In the genomic region with DNA sequence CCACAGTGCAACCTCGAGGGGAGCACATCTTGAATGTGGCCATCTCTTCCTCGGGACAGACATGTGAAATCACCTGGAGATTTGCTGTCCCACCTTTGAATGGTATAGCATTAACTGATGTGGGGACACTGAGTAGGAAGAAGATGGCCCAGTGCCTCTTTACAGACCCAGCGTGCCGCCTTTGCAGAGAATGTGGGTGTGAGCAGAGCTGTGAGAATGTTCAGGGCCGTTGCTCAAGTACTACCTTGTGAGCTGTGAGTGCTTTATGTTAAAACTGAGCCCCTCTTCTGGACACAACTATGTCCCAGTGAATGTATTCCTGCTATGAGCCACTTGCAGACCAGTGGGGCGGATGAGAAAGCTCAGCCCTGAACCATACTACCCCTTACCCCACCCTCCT, we compare ENCODE assay signal across 9 mouse cellular contexts. TPM values are rescaled to one million over a fixed set of nuclear protein-coding genes. Genes with fewer than 3 reads are reported as not detected.
DNase-seq lines count a peak whose midpoint lies in the region; ATAC-seq and TF ChIP-seq lines count a peak whose summit lies in the region.
"Had no signal": no experiment of that assay in that cellular context is flagged by ENCODE, and none has a peak within 500 bp of the region (broad histone marks: within the 10 kb centered on the region; RNA-seq: fewer than 3 reads in every experiment).

No protein-coding gene starts in this region.

- no peak for ATAC-seq in heart, embryonic 13.5 days (ENCODE audit: extremely low read depth, insufficient number of reproducible peaks, low FRiP score, low TSS enrichment)
- ATAC-seq in forebrain, embryonic 15.5 days (replicated peaks): peak; percentile 12; the same call in 1 of the 2 replicates
- ATAC-seq in neural tube, embryonic 15.5 days (ENCODE audit: low FRiP score): no peak

- DNase-seq in heart, adult 8-10 months (ENCODE audit: low spot score): no peak
- DNase-seq in layer of hippocampus, adult 2 months (ENCODE audit: low spot score in 2 of 2): no peak
- DNase-seq in layer of hippocampus, adult 8-10 months (ENCODE audit: low spot score in 2 of 2): no peak
- no peak for DNase-seq in urinary bladder, postnatal 14 days (ENCODE audit: low spot score)
- DNase-seq: cerebellum, adult 8-10 months had no signal

- no peak overlapping the region for H3K4me3 ChIP-seq in heart, embryonic 13.5 days
- no peak overlapping the region for H3K4me3 ChIP-seq in layer of hippocampus, adult 2 months
- H3K4me3 ChIP-seq in forebrain, embryonic 15.5 days: no peak overlapping the region
- no peak overlapping the region for H3K4me3 ChIP-seq in neural tube, embryonic 15.5 days (replicated peaks)
- H3K4me3 ChIP-seq: gastrocnemius, adult 2 months had no signal

- H3K9me3 ChIP-seq in heart, embryonic 13.5 days: no peaks in the 10 kb centered on the region
- no peaks in the 10 kb centered on the region for H3K9me3 ChIP-seq in forebrain, embryonic 15.5 days
- no peaks in the 10 kb centered on the region for H3K9me3 ChIP-seq in neural tube, embryonic 15.5 days (replicated peaks)

- H3K4me1 ChIP-seq in heart, embryonic 13.5 days: peaks cover 88% of the 10 kb centered on the region
- peaks cover 29% of the 10 kb centered on the region for H3K4me1 ChIP-seq in forebrain, embryonic 15.5 days
- H3K4me1 ChIP-seq in neural tube, embryonic 15.5 days: peaks cover 20% of the 10 kb centered on the region

- WGBS in heart, embryonic 13.5 days: 54% methylated on average over 6 of the region's 6 CpGs
- 60% methylated on average over 6 of the region's 6 CpGs for WGBS in forebrain, embryonic 15.5 days
- WGBS in neural tube, embryonic 15.5 days: 84% methylated on average over 6 of the region's 6 CpGs

- H3K36me3 ChIP-seq in heart, embryonic 13.5 days: peaks cover 19% of the 10 kb centered on the region; the same call in 1 of the 2 replicates
- peaks cover 6% of the 10 kb centered on the region for H3K36me3 ChIP-seq in forebrain, embryonic 15.5 days
- H3K36me3 ChIP-seq in neural tube, embryonic 15.5 days: peaks cover 56% of the 10 kb centered on the region

- peak overlapping the region; percentile 72 for H3K9ac ChIP-seq in heart, embryonic 13.5 days
- no peak overlapping the region for H3K9ac ChIP-seq in forebrain, embryonic 15.5 days (replicated peaks)
- no peak overlapping the region for H3K9ac ChIP-seq in neural tube, embryonic 15.5 days (replicated peaks)

- H3K4me2 ChIP-seq in heart, embryonic 13.5 days: peak overlapping the region; percentile 39
- no peak overlapping the region for H3K4me2 ChIP-seq in forebrain, embryonic 15.5 days (replicated peaks)
- no peak overlapping the region for H3K4me2 ChIP-seq in neural tube, embryonic 15.5 days

- H3K27ac ChIP-seq in heart, embryonic 13.5 days (replicated peaks): peak overlapping the region; percentile 98
- peak overlapping the region; percentile 86 for H3K27ac ChIP-seq in layer of hippocampus, adult 2 months
- H3K27ac ChIP-seq in forebrain, embryonic 15.5 days (replicated peaks): peak overlapping the region; percentile 74
- H3K27ac ChIP-seq in neural tube, embryonic 15.5 days (replicated peaks): peak overlapping the region; percentile 23; the same call in 1 of the 2 replicates

- H3K27me3 ChIP-seq in heart, embryonic 13.5 days (replicated peaks): no peaks in the 10 kb centered on the region
- no peaks in the 10 kb centered on the region for H3K27me3 ChIP-seq in forebrain, embryonic 15.5 days
- no peaks in the 10 kb centered on the region for H3K27me3 ChIP-seq in neural tube, embryonic 15.5 days (replicated peaks)

- no peak for TF ChIP-seq CTCF in layer of hippocampus, adult 2 months (conservative IDR thresholded peaks at IDR 0.05)

RNA-seq across cellular contexts. Expression of a gene that starts 15.4 kb away (rescaled TPM):
- 185 and 195 TPM in 2 replicates for polyA plus RNA-seq in heart, embryonic 13.5 days (2015; fragmentation: Nextera tagmentation; extraction: Ambion mirVana)
- 100 to 1,000 TPM; 547 to 617 (median 604) TPM for total RNA-seq in heart, adult 8-10 months (2022)
- total RNA-seq in layer of hippocampus, adult 2 months (2021): 100 to 1,000 TPM; 203 to 212 TPM
- 100 to 1,000 TPM; 197 to 249 (median 221) TPM for total RNA-seq in layer of hippocampus, adult 8-10 months (2022)
- polyA plus RNA-seq in forebrain, embryonic 15.5 days (2015; fragmentation: Nextera tagmentation; extraction: Ambion mirVana): 93.0 and 99.8 TPM in 2 replicates
- 153 and 158 TPM in 2 replicates for polyA plus RNA-seq in neural tube, embryonic 15.5 days (2015; fragmentation: Nextera tagmentation; extraction: Ambion mirVana)

RNA-seq across cellular contexts. Expression of a gene that starts 22.3 kb away (rescaled TPM):
- 22.5 and 23.1 TPM in 2 replicates for polyA plus RNA-seq in heart, embryonic 13.5 days (2015; fragmentation: Nextera tagmentation; extraction: Ambion mirVana)
- 10 to 100 TPM; 15.1 to 19.9 (median 17.4) TPM for total RNA-seq in heart, adult 8-10 months (2022)
- total RNA-seq in layer of hippocampus, adult 2 months (2021): 10 to 100 TPM; 65.5 to 68.9 TPM
- total RNA-seq in layer of hippocampus, adult 8-10 months (2022): 10 to 100 TPM; 57.3 to 70.1 (median 67.0) TPM
- 46.3 and 49.7 TPM in 2 replicates for polyA plus RNA-seq in forebrain, embryonic 15.5 days (2015; fragmentation: Nextera tagmentation; extraction: Ambion mirVana)
- 72.6 and 78.2 TPM in 2 replicates for polyA plus RNA-seq in neural tube, embryonic 15.5 days (2015; fragmentation: Nextera tagmentation; extraction: Ambion mirVana)

Comparison
In these comparisons a context has a peak if more than half of its experiments do, and no peak if none do; other contexts are left out.
1. H3K27ac ChIP-seq: peak in every context shown above with its lines; median percentile 98 in heart, embryonic 13.5 days; 86 in layer of hippocampus, adult 2 months; 74 in forebrain, embryonic 15.5 days; 23 in neural tube, embryonic 15.5 days.